Mouse (Mus musculus): ENCODE measurements around the gene D430042O09Rik. TPM values are rescaled to one million over a fixed set of nuclear protein-coding genes. Genes with fewer than 3 reads are reported as not detected.
"Not testable (repeated sequence)": the region's sequence is repeated elsewhere in the genome, so short reads cannot be mapped to it uniquely, and the experiment has no call there.

The D430042O09Rik gene
- polyA plus RNA-seq (2015; fragmentation: Nextera tagmentation; extraction: Ambion mirVana), result 6.9 and 7.4 TPM in 2 replicates

GRCm38 (mm10) chr7:125707593-125708022, at the start of gene D430042O09Rik, which contains the start of gene Gtf3c1:
D430042O09Rik (plus strand) TSS chr7:125707888.
Gtf3c1 (minus strand) TSS chr7:125707780.
- Histone ChIP-seq H3K4me1 (replicated peaks) (peaks cover 35% of the 10 kb centered on the region), H3K27ac (replicated peaks) (peak within 1 kb of the TSS; percentile 88), H3K9me3 (no peaks in the 10 kb centered on the region), H3K27me3 (no peaks in the 10 kb centered on the region), H3K36me3 (peaks cover 16% of the 10 kb centered on the region), H3K9ac (peak within 1 kb of the TSS; percentile 78), H3K4me3 (peak within 1 kb of the TSS; percentile 89), H3K4me2 (peak within 1 kb of the TSS; percentile 82)
- WGBS, result 0% methylated on average over 45 of the region's 45 CpGs
- peak; percentile 99 for ATAC-seq (ENCODE audit: low FRiP score, low read depth)

DNA sequence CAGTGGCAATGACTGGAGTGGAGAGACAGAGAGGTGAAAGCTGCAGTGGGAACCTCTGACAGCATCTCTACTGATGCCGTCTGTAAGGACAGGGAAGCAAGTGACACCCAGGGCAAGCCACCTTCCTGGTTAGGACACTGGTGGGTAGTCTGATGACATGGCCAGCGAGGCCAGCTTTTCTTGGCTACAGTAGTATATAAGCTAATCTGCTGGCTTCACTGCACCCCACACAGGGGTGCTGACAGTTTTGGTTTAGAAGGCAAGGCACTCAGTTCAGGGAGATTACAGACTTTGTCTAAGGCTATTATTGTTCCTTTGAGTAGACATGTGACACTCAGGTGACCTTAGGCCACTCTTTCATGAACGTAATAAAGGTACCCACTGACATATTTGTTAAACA, 44.0 kb upstream of the D430042O09Rik start:
- WGBS, result 75% methylated on average over 3 of the region's 3 CpGs
- Histone ChIP-seq H3K4me1 (replicated peaks) (no peaks in the 10 kb centered on the region), H3K9me3 (no peaks in the 10 kb centered on the region), H3K27ac (replicated peaks) (no peak overlapping the region), H3K9ac (no peak overlapping the region), H3K27me3 (no peaks in the 10 kb centered on the region), H3K4me2 (no peak overlapping the region), H3K4me3 (no peak overlapping the region), H3K36me3 (peaks cover 88% of the 10 kb centered on the region)
- ATAC-seq (ENCODE audit: low FRiP score, low read depth), result no peak

GRCm38 (mm10) chr7:125670865-125671264, 36.8 kb upstream of the D430042O09Rik start:
- Histone ChIP-seq H3K9me3 (no peaks in the 10 kb centered on the region), H3K27ac (replicated peaks) (no peak overlapping the region), H3K4me2 (no peak overlapping the region), H3K36me3 (peaks cover 93% of the 10 kb centered on the region), H3K9ac (no peak overlapping the region), H3K4me1 (replicated peaks) (no peaks in the 10 kb centered on the region), H3K4me3 (no peak overlapping the region), H3K27me3 (no peaks in the 10 kb centered on the region)
- ATAC-seq (ENCODE audit: low FRiP score, low read depth), result no peak
- 94% methylated on average over 6 of the region's 6 CpGs for WGBS

DNA sequence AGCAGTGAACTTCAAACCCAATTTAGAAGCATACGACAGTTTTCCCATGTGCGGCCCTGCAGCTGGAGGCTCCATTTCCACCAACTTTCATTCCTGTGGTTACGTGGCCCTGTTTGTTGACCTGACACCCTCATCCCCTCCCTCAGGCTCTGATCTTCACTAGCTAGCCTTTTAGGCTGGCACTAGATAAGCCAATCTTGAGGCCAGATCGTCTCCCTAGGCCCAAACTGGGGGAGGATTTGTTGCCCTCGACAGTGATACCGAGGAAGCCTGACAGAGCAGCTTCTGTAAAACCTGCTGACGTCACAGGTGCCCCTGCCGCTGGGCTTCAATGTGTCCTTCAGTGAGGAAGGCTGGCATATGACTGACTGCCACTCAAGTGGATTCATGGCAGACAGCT, 36.3 kb upstream of the D430042O09Rik start:
- H3K9me3 ChIP-seq, result no peaks in the 10 kb centered on the region
- H3K9ac ChIP-seq, result no peak overlapping the region
- no peak overlapping the region for H3K4me2 ChIP-seq
- H3K36me3 ChIP-seq, result peaks cover 94% of the 10 kb centered on the region
- H3K27ac ChIP-seq (replicated peaks), result no peak overlapping the region
- no peaks in the 10 kb centered on the region for H3K27me3 ChIP-seq
- ATAC-seq (ENCODE audit: low FRiP score, low read depth), result no peak
- no peak overlapping the region for H3K4me3 ChIP-seq
- 96% methylated on average over 8 of the region's 8 CpGs for WGBS
- H3K4me1 ChIP-seq (replicated peaks), result no peaks in the 10 kb centered on the region

DNA sequence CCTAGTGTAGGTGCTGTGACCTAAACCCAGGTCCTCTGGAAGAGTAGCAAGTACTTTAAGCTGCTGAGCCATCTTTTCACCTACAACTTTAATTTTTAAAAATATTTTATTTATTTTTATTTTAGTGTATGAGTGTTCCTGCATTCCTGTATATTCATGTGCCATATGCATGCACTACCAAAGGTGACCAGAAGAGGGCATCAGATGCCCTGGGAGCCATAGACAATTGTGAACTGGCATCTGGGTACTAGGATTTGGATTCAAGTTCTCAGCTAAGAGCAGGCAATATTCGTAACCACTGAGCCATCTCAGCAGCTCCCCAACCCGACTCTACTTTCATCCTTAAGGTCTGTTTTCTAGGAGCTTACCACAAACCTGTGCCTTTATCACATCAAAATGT, 32.8 kb upstream of the D430042O09Rik start:
- Histone ChIP-seq H3K4me3 (no peak overlapping the region), H3K9ac (no peak overlapping the region), H3K9me3 (no peaks in the 10 kb centered on the region), H3K36me3 (peaks cover 94% of the 10 kb centered on the region), H3K27me3 (no peaks in the 10 kb centered on the region), H3K4me2 (no peak overlapping the region), H3K4me1 (replicated peaks) (no peaks in the 10 kb centered on the region; the same call in 1 of the 2 replicates), H3K27ac (replicated peaks) (no peak overlapping the region)
- ATAC-seq (ENCODE audit: low FRiP score, low read depth), result no peak
- WGBS, result 93% methylated on average over 2 of the region's 2 CpGs

- ATAC-seq (ENCODE audit: low FRiP score, low read depth), result no peak
- Histone ChIP-seq H3K4me3 (no peak overlapping the region), H3K9me3 (no peaks in the 10 kb centered on the region), H3K27me3 (no peaks in the 10 kb centered on the region), H3K4me1 (replicated peaks) (no peaks in the 10 kb centered on the region; the same call in 1 of the 2 replicates), H3K36me3 (peaks cover 76% of the 10 kb centered on the region), H3K9ac (no peak overlapping the region), H3K27ac (replicated peaks) (no peak overlapping the region; the same call in 1 of the 2 replicates), H3K4me2 (no peak overlapping the region)
- WGBS, result 56% methylated on average over 8 of the region's 8 CpGs
Measured at GRCm38 (mm10) chr7:125678756-125679155, 28.9 kb upstream of the D430042O09Rik start.

DNA sequence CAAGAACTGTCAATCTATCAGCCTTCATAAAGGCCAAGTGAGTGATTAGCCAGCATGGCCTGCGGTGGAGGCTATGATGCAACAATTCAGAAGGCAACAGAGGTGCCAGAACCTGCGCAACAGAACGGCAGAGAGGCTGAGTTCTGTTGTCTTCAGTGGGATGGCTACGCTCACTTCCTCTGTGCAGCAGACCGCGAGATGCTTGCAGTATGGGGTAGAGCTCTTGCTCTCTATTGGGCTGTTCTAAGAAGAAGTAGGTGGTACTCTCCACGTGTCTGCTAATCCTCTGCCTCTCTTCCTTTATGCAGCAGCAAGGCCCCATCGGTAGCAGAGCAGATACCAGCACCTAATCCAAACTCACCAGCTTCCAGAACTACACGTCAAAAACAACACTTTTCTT, 27.8 kb upstream of the D430042O09Rik start:
- ATAC-seq (ENCODE audit: low FRiP score, low read depth), result no peak
- H3K27me3 ChIP-seq, result no peaks in the 10 kb centered on the region
- H3K4me1 ChIP-seq (replicated peaks), result no peaks in the 10 kb centered on the region; the same call in 1 of the 2 replicates
- H3K36me3 ChIP-seq, result peaks cover 65% of the 10 kb centered on the region
- no peak overlapping the region for H3K27ac ChIP-seq (replicated peaks)
- no peaks in the 10 kb centered on the region for H3K9me3 ChIP-seq
- no peak overlapping the region for H3K9ac ChIP-seq
- no peak overlapping the region for H3K4me3 ChIP-seq
- H3K4me2 ChIP-seq, result no peak overlapping the region
- 81% methylated on average over 9 of the region's 9 CpGs for WGBS

DNA sequence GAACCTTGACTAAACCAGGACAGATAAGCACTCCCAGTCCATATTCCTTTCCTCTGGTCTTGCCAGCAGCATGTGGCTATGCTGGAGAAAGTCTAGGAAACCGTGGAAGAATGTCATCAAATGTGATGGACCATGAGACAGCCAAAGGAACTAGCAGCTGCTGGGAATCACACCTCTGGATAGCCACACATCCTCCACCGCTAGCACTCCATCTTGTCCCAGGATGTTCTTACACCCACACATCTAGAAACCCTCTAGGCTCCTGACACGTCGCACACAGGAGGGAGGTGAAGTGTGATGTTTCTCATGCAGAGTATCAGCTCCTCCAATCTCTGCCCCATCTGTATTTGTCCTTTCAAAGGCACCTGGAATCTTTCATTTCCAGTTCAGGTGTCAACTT, 17.2 kb upstream of the D430042O09Rik start:
- no peak overlapping the region for H3K27ac ChIP-seq (replicated peaks)
- no peak overlapping the region for H3K4me2 ChIP-seq
- peaks cover 74% of the 10 kb centered on the region for H3K36me3 ChIP-seq
- ATAC-seq (ENCODE audit: low FRiP score, low read depth), result no peak
- no peak overlapping the region for H3K4me3 ChIP-seq
- H3K27me3 ChIP-seq, result no peaks in the 10 kb centered on the region
- H3K9ac ChIP-seq, result no peak overlapping the region
- H3K9me3 ChIP-seq, result no peaks in the 10 kb centered on the region
- no peaks in the 10 kb centered on the region for H3K4me1 ChIP-seq (replicated peaks)
- WGBS, result 95% methylated on average over 4 of the region's 4 CpGs

DNA sequence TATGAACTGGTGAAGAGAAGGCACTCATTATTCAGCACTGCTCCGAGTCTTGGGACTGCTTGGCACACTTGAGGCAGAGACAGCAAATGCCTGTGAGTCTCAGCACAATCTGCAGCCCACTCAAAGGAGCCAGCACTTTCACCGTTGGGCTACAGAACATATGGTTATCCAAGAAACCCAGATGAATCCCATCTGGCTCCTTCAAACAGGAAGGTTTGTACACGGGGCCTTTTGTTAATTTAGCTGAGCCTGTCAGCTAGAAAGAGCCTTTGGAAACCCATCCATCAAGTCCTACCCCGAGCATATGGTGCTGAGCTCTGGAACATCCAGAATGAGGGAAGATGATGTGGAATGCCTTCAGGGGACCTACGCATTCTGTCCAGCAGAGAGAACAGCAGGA, 13.6 kb upstream of the D430042O09Rik start:
- Histone ChIP-seq H3K4me2 (no peak overlapping the region), H3K36me3 (peaks cover 94% of the 10 kb centered on the region), H3K9ac (no peak overlapping the region), H3K27me3 (no peaks in the 10 kb centered on the region), H3K4me3 (no peak overlapping the region), H3K27ac (replicated peaks) (no peak overlapping the region), H3K4me1 (replicated peaks) (no peaks in the 10 kb centered on the region), H3K9me3 (no peaks in the 10 kb centered on the region; the same call in 1 of the 2 replicates)
- 62% methylated on average over 5 of the region's 5 CpGs for whole genome bisulfite sequencing
- no peak for ATAC-seq (ENCODE audit: low FRiP score, low read depth)

DNA sequence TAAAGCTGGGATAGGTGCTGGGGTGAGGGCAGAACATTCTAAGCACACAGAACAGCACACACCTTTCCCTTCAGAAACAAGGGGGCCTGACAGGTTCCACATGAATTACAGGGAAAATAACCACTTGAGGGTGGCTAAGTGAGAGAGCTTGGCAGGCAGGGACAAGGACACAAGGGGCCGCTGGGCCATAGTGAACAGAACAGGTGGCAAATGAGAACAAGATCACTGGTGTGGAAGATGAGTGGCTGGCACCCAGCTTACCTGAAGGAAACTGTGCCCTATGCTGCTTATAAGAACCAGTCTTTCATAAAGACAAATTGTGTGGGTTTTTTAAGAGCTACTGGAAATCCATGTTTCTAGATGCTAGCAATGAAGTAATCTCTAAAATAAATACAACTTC, 4.9 kb upstream of the D430042O09Rik start:
- ATAC-seq (ENCODE audit: low FRiP score, low read depth), result no peak
- Histone ChIP-seq H3K36me3 (peaks cover 63% of the 10 kb centered on the region), H3K4me3 (no peak overlapping the region), H3K27me3 (no peaks in the 10 kb centered on the region), H3K9ac (no peak overlapping the region), H3K27ac (replicated peaks) (no peak overlapping the region), H3K9me3 (no peaks in the 10 kb centered on the region; the same call in 1 of the 2 replicates), H3K4me2 (no peak overlapping the region), H3K4me1 (replicated peaks) (peaks cover 25% of the 10 kb centered on the region)
- 94% methylated on average over 1 of the region's 1 CpGs for WGBS

DNA sequence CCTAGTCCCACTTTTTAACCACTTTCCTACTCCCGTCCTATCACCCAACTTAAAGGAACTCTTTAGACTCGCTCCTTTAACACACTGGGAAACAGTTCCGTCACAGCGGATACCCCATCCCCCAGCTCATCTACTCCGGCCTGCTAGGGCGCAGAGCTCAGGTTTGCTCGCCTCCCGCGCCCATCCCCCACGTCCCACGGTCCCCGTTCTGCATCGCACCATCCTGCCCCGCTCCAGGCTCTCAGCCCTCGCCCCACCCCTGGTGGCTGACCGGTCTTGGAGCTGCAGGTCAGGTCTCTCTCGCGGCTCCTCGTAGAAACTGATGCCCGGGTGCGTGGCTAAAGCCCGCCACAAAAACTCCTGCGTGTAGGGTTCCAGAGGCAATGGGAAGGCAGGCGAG, 502 bp upstream of the D430042O09Rik start:
- Histone ChIP-seq H3K27ac (replicated peaks) (peak overlapping the region; percentile 88), H3K4me2 (peak overlapping the region; percentile 82), H3K9ac (peak overlapping the region; percentile 78), H3K27me3 (no peaks in the 10 kb centered on the region), H3K4me3 (peak overlapping the region; percentile 89), H3K9me3 (no peaks in the 10 kb centered on the region), H3K36me3 (peaks cover 20% of the 10 kb centered on the region), H3K4me1 (replicated peaks) (peaks cover 35% of the 10 kb centered on the region)
- peak; percentile 78 for ATAC-seq (ENCODE audit: low FRiP score, low read depth)
- under 1% methylated on average over 24 of the region's 24 CpGs for WGBS

DNA sequence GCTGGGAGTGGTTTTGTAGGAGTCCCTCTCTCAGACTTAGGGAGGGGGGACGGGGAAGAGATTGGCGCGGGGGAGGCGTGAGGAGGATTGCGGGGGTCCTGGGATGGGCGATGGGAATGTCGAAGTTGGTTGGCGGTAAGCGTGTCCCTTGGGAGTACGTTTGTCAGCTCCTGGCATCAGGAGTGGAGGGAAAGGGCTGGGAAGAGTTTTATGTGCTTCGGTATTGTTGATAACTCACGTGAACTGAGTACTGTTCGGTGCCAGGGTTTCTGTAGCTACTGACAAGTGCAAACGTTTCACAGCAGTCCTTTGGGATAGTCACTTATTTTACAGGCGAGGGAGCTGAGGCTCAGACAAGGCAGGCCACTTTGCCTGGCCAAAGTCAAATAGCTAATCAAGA, 412 bp downstream of the D430042O09Rik start:
- H3K36me3 ChIP-seq, result peaks cover 11% of the 10 kb centered on the region
- H3K27ac ChIP-seq (replicated peaks), result peak overlapping the region; percentile 80
- peak overlapping the region; percentile 69 for H3K4me2 ChIP-seq
- H3K9ac ChIP-seq, result peak overlapping the region; percentile 78
- no peaks in the 10 kb centered on the region for H3K9me3 ChIP-seq
- H3K4me3 ChIP-seq, result peak overlapping the region; percentile 89
- H3K27me3 ChIP-seq, result no peaks in the 10 kb centered on the region
- H3K4me1 ChIP-seq (replicated peaks), result peaks cover 37% of the 10 kb centered on the region
- under 1% methylated on average over 15 of the region's 15 CpGs for WGBS
- ATAC-seq (ENCODE audit: low FRiP score, low read depth), result no peak

DNA sequence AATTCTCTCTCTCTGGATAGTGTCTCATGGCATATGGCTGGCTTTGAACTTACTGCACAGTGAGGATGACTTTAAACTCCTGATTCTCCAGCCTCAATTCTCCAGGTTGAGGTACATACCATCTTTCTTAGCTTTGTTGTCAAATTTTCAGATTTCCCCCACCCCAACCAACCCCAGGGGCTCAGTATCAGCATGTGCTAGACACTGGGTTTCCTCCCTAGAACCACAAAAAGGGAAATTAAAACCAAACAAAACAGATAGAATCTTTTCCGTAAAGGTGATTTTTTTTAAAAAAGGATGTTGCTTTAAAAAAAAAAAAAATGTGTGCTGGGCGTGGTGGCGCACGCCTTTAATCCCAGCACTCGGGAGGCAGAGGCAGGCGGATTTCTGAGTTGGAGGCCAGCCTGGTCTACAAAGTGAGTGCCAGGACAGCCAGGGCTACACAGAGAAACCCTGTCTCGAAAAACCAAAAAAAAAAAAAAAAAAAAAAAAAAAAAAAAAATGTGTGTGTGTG, 5.9 kb downstream of the D430042O09Rik start:
- H3K4me2 ChIP-seq; H3K36me3 ChIP-seq; H3K4me1 ChIP-seq (replicated peaks); H3K27me3 ChIP-seq; H3K4me3 ChIP-seq; H3K9ac ChIP-seq; H3K9me3 ChIP-seq; H3K27ac ChIP-seq (replicated peaks); ATAC-seq (ENCODE audit: low FRiP score, low read depth): not testable (repeated sequence)
- WGBS, result 96% methylated on average over 7 of the region's 7 CpGs
